Mouse (Mus musculus) CD4-positive, CD25-positive, alpha-beta regulatory T cell, adult 2 months (primary cell): ENCODE results near the gene Nr1h2.

Source experiments
- DNase-seq: peaks from one replicate; pipeline ENCODE4 v3.0.0-alpha.2; 2012; ENCODE audit warnings: low read depth, low spot score

Gene Nr1h2

GRCm38 (mm10) chr7:44585606-44586005 is 31.9 kb upstream of the Nr1h2 start:
- no peak for DNase-seq

- DNase-seq, result no peak
Observed at GRCm38 (mm10) chr7:44584921-44585320, 31.2 kb upstream of the Nr1h2 start.

- DNase-seq, result no peak
Observed at GRCm38 (mm10) chr7:44584265-44584804, 30.6 kb upstream of the Nr1h2 start.

GRCm38 (mm10) chr7:44583146-44583545 is 29.4 kb upstream of the Nr1h2 start:
- DNase-seq, result no peak

- no peak for DNase-seq
Observed at GRCm38 (mm10) chr7:44582709-44583108, 29.0 kb upstream of the Nr1h2 start.

- DNase-seq, result no peak
Observed at GRCm38 (mm10) chr7:44581637-44582036, 27.9 kb upstream of the Nr1h2 start.

GRCm38 (mm10) chr7:44576333-44576844 is 22.6 kb upstream of the Nr1h2 start:
- no peak for DNase-seq

GRCm38 (mm10) chr7:44572956-44573484 is 19.3 kb upstream of the Nr1h2 start:
- no peak for DNase-seq

GRCm38 (mm10) chr7:44572213-44572701 is 18.5 kb upstream of the Nr1h2 start, which contains the start of gene Napsa:
TSS of gene Napsa (plus strand) at chr7:44572380.
- no peak for DNase-seq

- no peak for DNase-seq
Observed at GRCm38 (mm10) chr7:44571811-44572210, 18.1 kb upstream of the Nr1h2 start.

- no peak for DNase-seq
Observed at GRCm38 (mm10) chr7:44570989-44571388, 17.2 kb upstream of the Nr1h2 start.

- no peak for DNase-seq
Observed at GRCm38 (mm10) chr7:44568803-44569202, 15.1 kb upstream of the Nr1h2 start.

- no peak for DNase-seq
Observed at GRCm38 (mm10) chr7:44565414-44565813, 11.7 kb upstream of the Nr1h2 start.

GRCm38 (mm10) chr7:44564486-44564885 is 10.7 kb upstream of the Nr1h2 start:
- DNase-seq, result no peak

GRCm38 (mm10) chr7:44563284-44563683 is 9.5 kb upstream of the Nr1h2 start:
- DNase-seq, result no peak

- DNase-seq, result peak; percentile 91
Observed at GRCm38 (mm10) chr7:44560435-44561400, 7.0 kb upstream of the Nr1h2 start.

GRCm38 (mm10) chr7:44557629-44558028 is 3.9 kb upstream of the Nr1h2 start:
- no peak for DNase-seq

GRCm38 (mm10) chr7:44553196-44553764 is 471 bp downstream of the Nr1h2 start:
- peak; percentile 88 for DNase-seq

- DNase-seq, result no peak
Observed at GRCm38 (mm10) chr7:44552141-44552908, 1.4 kb downstream of the Nr1h2 start.

- no peak for DNase-seq
Observed at GRCm38 (mm10) chr7:44551731-44552130, 2.0 kb downstream of the Nr1h2 start.

GRCm38 (mm10) chr7:44551301-44551700 is 2.5 kb downstream of the Nr1h2 start:
- no peak for DNase-seq
